Mouse (Mus musculus) ES-E14 (cell line): ENCODE measurements around the gene Ruvbl1.

Experiments used
- CHD2 ChIP-seq: IDR thresholded peaks from 2 replicates; pipeline ENCODE4 v1.6.1; 2014; ENCODE audit warnings: mild to moderate bottlenecking, low read depth, low read length, inconsistent platforms
- ZC3H11A ChIP-seq: IDR thresholded peaks from 2 replicates; pipeline ENCODE4 v1.6.1; 2012; ENCODE audit warnings: low read depth, mild to moderate bottlenecking, inconsistent platforms, low read length, borderline replicate concordance

- TF ChIP-seq ZC3H11A: no peak
- TF ChIP-seq CHD2: no peak
Observed at GRCm38 (mm10) chr6:88454545-88454944, 10.7 kb upstream of the Ruvbl1 start.
